Mouse (Mus musculus) ES-E14 (cell line): ENCODE data around the gene Rhoj.

ENCODE experiments used
- CHD2 ChIP-seq: IDR thresholded peaks from 2 replicates; pipeline ENCODE4 v1.6.1; 2014; ENCODE audit warnings: mild to moderate bottlenecking, low read depth, low read length, inconsistent platforms
- HCFC1 ChIP-seq: IDR thresholded peaks from 2 replicates; pipeline ENCODE4 v1.6.1; 2012; ENCODE audit warnings: low read length, inconsistent platforms, borderline replicate concordance; ENCODE audit not compliant: insufficient read depth
- MAFK ChIP-seq: IDR thresholded peaks from 2 replicates; pipeline ENCODE4 v1.6.1; 2014; ENCODE audit warnings: mild to moderate bottlenecking, low read depth, low read length, inconsistent platforms; ENCODE audit not compliant: insufficient read depth
- ZNF384 ChIP-seq: IDR thresholded peaks from 2 replicates; pipeline ENCODE4 v1.6.1; 2012; ENCODE audit warnings: low read depth, low read length, inconsistent platforms

DNA sequence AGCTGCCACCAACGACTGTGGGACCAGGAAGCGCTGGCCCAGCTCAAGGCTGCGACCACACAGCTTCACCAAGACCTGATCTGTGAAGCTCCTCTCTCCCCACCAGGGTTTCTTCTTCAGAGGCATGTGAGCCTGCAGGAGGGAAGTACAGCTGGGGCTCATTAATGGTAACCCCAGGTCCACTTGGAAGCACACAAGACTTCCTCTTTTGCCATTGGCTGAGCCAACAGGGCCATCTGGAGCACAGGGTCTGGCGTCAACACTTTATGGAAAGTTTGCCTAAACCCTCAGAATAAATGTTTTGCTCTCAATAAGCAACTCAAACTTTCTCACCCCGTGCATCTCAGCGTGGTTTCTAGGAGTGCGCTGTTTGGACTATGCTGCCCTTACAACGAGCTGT is 79.0 kb downstream of the Rhoj start:
- TF ChIP-seq HCFC1 = no peak
- no peak for TF ChIP-seq MAFK
- TF ChIP-seq ZNF384 = no peak
- TF ChIP-seq CHD2 = no peak
